Mouse (Mus musculus) NIH3T3 (cell line): ENCODE data around the gene Cryaa.

Experiments
- DNase-seq: peaks from one replicate; pipeline ENCODE4 v3.0.0-alpha.2; 2012; ENCODE audit warnings: low read depth

Cryaa gene

GRCm38 (mm10) chr17:31677507-31677906 is at the start of gene Cryaa:
Gene Cryaa, plus strand, starts transcription at chr17:31677807.
- DNase-seq: no peak

- DNase-seq: no peak
Observed at GRCm38 (mm10) chr17:31627961-31628360, 49.6 kb upstream of the Cryaa start.

GRCm38 (mm10) chr17:31631081-31631800 is 46.4 kb upstream of the Cryaa start:
- DNase-seq: no peak

- no peak for DNase-seq
Observed at GRCm38 (mm10) chr17:31633007-31633406, 44.6 kb upstream of the Cryaa start.

GRCm38 (mm10) chr17:31634896-31635295 is 42.7 kb upstream of the Cryaa start:
- DNase-seq: no peak

GRCm38 (mm10) chr17:31635781-31636180 is 41.8 kb upstream of the Cryaa start:
- DNase-seq: no peak

- no peak for DNase-seq
Observed at GRCm38 (mm10) chr17:31636277-31636941, 41.2 kb upstream of the Cryaa start.

- no peak for DNase-seq
Observed at GRCm38 (mm10) chr17:31636942-31637811, 40.4 kb upstream of the Cryaa start, which contains the start of gene Cbs. Gene Cbs, minus strand, starts transcription at chr17:31637238.

- peak; percentile 18 for DNase-seq
Observed at GRCm38 (mm10) chr17:31637866-31638570, 39.6 kb upstream of the Cryaa start.

- no peak for DNase-seq
Observed at GRCm38 (mm10) chr17:31639651-31640050, 38.0 kb upstream of the Cryaa start.

GRCm38 (mm10) chr17:31642331-31642730 is 35.3 kb upstream of the Cryaa start:
- no peak for DNase-seq

- DNase-seq: no peak
Observed at GRCm38 (mm10) chr17:31642913-31643312, 34.7 kb upstream of the Cryaa start.

GRCm38 (mm10) chr17:31646199-31647002 is 31.2 kb upstream of the Cryaa start:
- no peak for DNase-seq

GRCm38 (mm10) chr17:31652152-31652551 is 25.5 kb upstream of the Cryaa start:
- DNase-seq: no peak

GRCm38 (mm10) chr17:31653277-31653676 is 24.3 kb upstream of the Cryaa start:
- DNase-seq: no peak

- peak; percentile 28 for DNase-seq
Observed at GRCm38 (mm10) chr17:31655366-31655765, 22.2 kb upstream of the Cryaa start.

- DNase-seq: no peak
Observed at GRCm38 (mm10) chr17:31656682-31657081, 20.9 kb upstream of the Cryaa start.

- no peak for DNase-seq
Observed at GRCm38 (mm10) chr17:31657141-31657983, 20.2 kb upstream of the Cryaa start.

- no peak for DNase-seq
Observed at GRCm38 (mm10) chr17:31658136-31658467, 19.5 kb upstream of the Cryaa start.

GRCm38 (mm10) chr17:31658468-31659185 is 19.0 kb upstream of the Cryaa start, which contains the start of gene U2af1:
Gene U2af1, minus strand, starts transcription at chr17:31658892.
- DNase-seq: peak; percentile 100
